Mouse (Mus musculus): ENCODE measurements around the gene Zfp341. TPM values are rescaled to one million over a fixed set of nuclear protein-coding genes. Genes with fewer than 3 reads are reported as not detected.

Gene Zfp341
- total and polyA plus RNA-seq, 3 experiments: 2.0 to 6.3 TPM; not detected in 1

GRCm38 (mm10) chr2:154693186-154693940, 80.3 kb downstream of the Zfp341 start:
- Histone ChIP-seq H3K4me1 (ENCODE audit: control insufficient read depth in 1 of 2, insufficient read depth in 2 of 2, low read length in 2 of 2) (no peaks in the 10 kb centered on the region), H3K4me3 (ENCODE audit: control insufficient read depth in 1 of 2, insufficient read depth in 1 of 2, low read depth in 2 of 2, low read length in 2 of 2) (no peak overlapping the region), H3K36me3 (ENCODE audit: control insufficient read depth in 1 of 2, insufficient read depth in 2 of 2, low read length in 2 of 2) (peaks cover 0 to 8% of the 10 kb centered on the region in 2 experiments; a peak in 2 of 4 replicates), H3K9me3 (replicated peaks; ENCODE audit: insufficient read depth, low read length) (no peaks in the 10 kb centered on the region), H3K27me3 (ENCODE audit: control insufficient read depth in 1 of 2, insufficient read depth in 2 of 2, low read length in 2 of 2) (no peaks in the 10 kb centered on the region), H3K79me2 (ENCODE audit: control insufficient read depth, insufficient read depth, low read length, poor library complexity) (no peaks in the 10 kb centered on the region), H3K9ac (ENCODE audit: control insufficient read depth, low read depth, low read length, poor library complexity, severe bottlenecking) (no peak overlapping the region), H3K27ac (ENCODE audit: control insufficient read depth, low read depth, low read length) (no peak overlapping the region)
- no peak for DNase-seq (ENCODE audit: low read depth, low spot score)
- TF ChIP-seq UBTF (IDR thresholded peaks at IDR 0.05; ENCODE audit: borderline replicate concordance, insufficient read depth, low read depth, low read length): no peak

- Histone ChIP-seq H3K4me3 (ENCODE audit: control insufficient read depth in 1 of 2, insufficient read depth in 1 of 2, low read depth in 2 of 2, low read length in 2 of 2) (no peak overlapping the region), H3K36me3 (ENCODE audit: control insufficient read depth in 1 of 2, insufficient read depth in 2 of 2, low read length in 2 of 2) (peaks cover 0 to 8% of the 10 kb centered on the region in 2 experiments; a peak in 2 of 4 replicates), H3K9me3 (replicated peaks; ENCODE audit: insufficient read depth, low read length) (no peaks in the 10 kb centered on the region), H3K79me2 (ENCODE audit: control insufficient read depth, insufficient read depth, low read length, poor library complexity) (no peaks in the 10 kb centered on the region), H3K27ac (ENCODE audit: control insufficient read depth, low read depth, low read length) (no peak overlapping the region), H3K4me1 (ENCODE audit: control insufficient read depth in 1 of 2, insufficient read depth in 2 of 2, low read length in 2 of 2) (no peaks in the 10 kb centered on the region), H3K9ac (ENCODE audit: control insufficient read depth, low read depth, low read length, poor library complexity, severe bottlenecking) (no peak overlapping the region), H3K27me3 (ENCODE audit: control insufficient read depth in 1 of 2, insufficient read depth in 2 of 2, low read length in 2 of 2) (no peaks in the 10 kb centered on the region)
- TF ChIP-seq ELF1 (IDR thresholded peaks at IDR 0.05; ENCODE audit: low read depth, low read length) (no peak), NELFE (IDR thresholded peaks at IDR 0.05; ENCODE audit: low read depth, low read length) (no peak), ZC3H11A (IDR thresholded peaks at IDR 0.05; ENCODE audit: low read depth, low read length) (no peak), SMC3 (IDR thresholded peaks at IDR 0.05; ENCODE audit: low read depth, low read length) (no peak), CHD2 (IDR thresholded peaks at IDR 0.05; ENCODE audit: low read length) (no peak), MAZ (IDR thresholded peaks at IDR 0.05; ENCODE audit: low read depth, low read length) (no peak), BHLHE40 (IDR thresholded peaks at IDR 0.05; ENCODE audit: borderline replicate concordance, low read depth, low read length) (no peak), ETS1 (IDR thresholded peaks at IDR 0.05; ENCODE audit: low read depth, low read length) (no peak), CTCF (IDR thresholded peaks at IDR 0.05 in 2 of 3, conservative IDR thresholded peaks at IDR 0.05 in 1 of 3; ENCODE audit: control insufficient read depth in 1 of 3, insufficient read depth in 1 of 3, low read depth in 2 of 3, low read length in 3 of 3, poor library complexity in 1 of 3, severe bottlenecking in 1 of 3) (no peak), MYC (IDR thresholded peaks at IDR 0.05; ENCODE audit: low read depth, low read length) (no peak)
- no peak for DNase-seq (ENCODE audit: low read depth, low spot score)
Observed at GRCm38 (mm10) chr2:154693941-154694256, 80.8 kb downstream of the Zfp341 start.

- Histone ChIP-seq H3K27me3 (ENCODE audit: control insufficient read depth in 1 of 2, insufficient read depth in 2 of 2, low read length in 2 of 2) (no peaks in the 10 kb centered on the region), H3K27ac (ENCODE audit: control insufficient read depth, low read depth, low read length) (no peak overlapping the region), H3K36me3 (ENCODE audit: control insufficient read depth in 1 of 2, insufficient read depth in 2 of 2, low read length in 2 of 2) (peaks cover 0 to 7% of the 10 kb centered on the region in 2 experiments; a peak in 2 of 4 replicates), H3K79me2 (ENCODE audit: control insufficient read depth, insufficient read depth, low read length, poor library complexity) (no peaks in the 10 kb centered on the region), H3K4me3 (ENCODE audit: control insufficient read depth in 1 of 2, insufficient read depth in 1 of 2, low read depth in 2 of 2, low read length in 2 of 2) (no peak overlapping the region), H3K9ac (ENCODE audit: control insufficient read depth, low read depth, low read length, poor library complexity, severe bottlenecking) (no peak overlapping the region), H3K4me1 (ENCODE audit: control insufficient read depth in 1 of 2, insufficient read depth in 2 of 2, low read length in 2 of 2) (no peaks in the 10 kb centered on the region), H3K9me3 (replicated peaks; ENCODE audit: insufficient read depth, low read length) (no peaks in the 10 kb centered on the region)
- TF ChIP-seq MYC (IDR thresholded peaks at IDR 0.05; ENCODE audit: low read depth, low read length): no peak
- no peak for TF ChIP-seq UBTF (IDR thresholded peaks at IDR 0.05; ENCODE audit: borderline replicate concordance, insufficient read depth, low read depth, low read length)
- TF ChIP-seq USF1 (IDR thresholded peaks at IDR 0.05; ENCODE audit: low read depth, low read length): no peak
- TF ChIP-seq MAZ (IDR thresholded peaks at IDR 0.05; ENCODE audit: low read depth, low read length): no peak
- TF ChIP-seq HCFC1 (IDR thresholded peaks at IDR 0.05; ENCODE audit: low read depth, low read length): no peak
- no peak for DNase-seq (ENCODE audit: low read depth, low spot score)
Observed at GRCm38 (mm10) chr2:154695690-154696089, 82.6 kb downstream of the Zfp341 start.

Other genes starting within 250 kb of the Zfp341 start
- 14.1 and 14.7 TPM in 2 replicates for gene Cdk5rap1, start 240.3 kb upstream of the Zfp341 start, total RNA-seq (2012; rRNA removed)
- 10 to 100 TPM in 1 of 2 experiments, not detected in 1; 13.1 TPM for gene Cdk5rap1, start 240.3 kb upstream of the Zfp341 start, polyA plus RNA-seq (2012; ENCODE audit: insufficient read depth in 1 of 2, insufficient read length in 2 of 2, low read depth in 1 of 2, low replicate concordance in 2 of 2, missing spikeins in 1 of 2)
- 2.7 and 3.0 TPM in 2 replicates for gene Snta1, start 205.2 kb upstream of the Zfp341 start, total RNA-seq (2012; rRNA removed)
- 1 to 10 TPM in 1 of 2 experiments, not detected in 1; 6.7 TPM for gene Snta1, start 205.2 kb upstream of the Zfp341 start, polyA plus RNA-seq (2012; ENCODE audit: insufficient read depth in 1 of 2, insufficient read length in 2 of 2, low read depth in 1 of 2, low replicate concordance in 2 of 2, missing spikeins in 1 of 2)
- 5.9 and 8.9 TPM in 2 replicates for gene Cbfa2t2, start 176.8 kb upstream of the Zfp341 start, total RNA-seq (2012; rRNA removed)
- gene Cbfa2t2, start 176.8 kb upstream of the Zfp341 start, polyA plus RNA-seq (2012; ENCODE audit: insufficient read depth in 1 of 2, insufficient read length in 2 of 2, low read depth in 1 of 2, low replicate concordance in 2 of 2, missing spikeins in 1 of 2): 10 to 100 TPM in 1 of 2 experiments, not detected in 1; 23.1 TPM
- gene 1700003F12Rik, start 66.2 kb upstream of the Zfp341 start, total RNA-seq (2012; rRNA removed): 0.26 and 0.42 TPM in 2 replicates
- gene 1700003F12Rik, start 66.2 kb upstream of the Zfp341 start, polyA plus RNA-seq (2012; ENCODE audit: insufficient read depth in 1 of 2, insufficient read length in 2 of 2, low read depth in 1 of 2, low replicate concordance in 2 of 2, missing spikeins in 1 of 2): under 1 TPM in 1 of 2 experiments, not detected in 1; 0.72 TPM
- 0.13 and 0.35 TPM in 2 replicates for gene Actl10, start 61.5 kb upstream of the Zfp341 start, total RNA-seq (2012; rRNA removed)
- gene Actl10, start 61.5 kb upstream of the Zfp341 start, polyA plus RNA-seq (2012; ENCODE audit: insufficient read depth in 1 of 2, insufficient read length in 2 of 2, low read depth in 1 of 2, low replicate concordance in 2 of 2, missing spikeins in 1 of 2): under 1 TPM in 1 of 2 experiments, not detected in 1; 0.79 TPM
- gene Necab3, start 54.4 kb upstream of the Zfp341 start, total RNA-seq (2012; rRNA removed): 3.8 and 4.0 TPM in 2 replicates
- 10 to 100 TPM in 1 of 2 experiments, not detected in 1; 12.1 TPM for gene Necab3, start 54.4 kb upstream of the Zfp341 start, polyA plus RNA-seq (2012; ENCODE audit: insufficient read depth in 1 of 2, insufficient read length in 2 of 2, low read depth in 1 of 2, low replicate concordance in 2 of 2, missing spikeins in 1 of 2)
- gene E2f1, start 43.4 kb upstream of the Zfp341 start, total RNA-seq (2012; rRNA removed): 14.8 and 17.4 TPM in 2 replicates
- 10 to 100 TPM in 1 of 2 experiments, not detected in 1; 41.6 TPM for gene E2f1, start 43.4 kb upstream of the Zfp341 start, polyA plus RNA-seq (2012; ENCODE audit: insufficient read depth in 1 of 2, insufficient read length in 2 of 2, low read depth in 1 of 2, low replicate concordance in 2 of 2, missing spikeins in 1 of 2)
- 5.9 and 6.8 TPM in 2 replicates for gene Pxmp4, start 9.6 kb upstream of the Zfp341 start, total RNA-seq (2012; rRNA removed)
- 10 to 100 TPM in 1 of 2 experiments, not detected in 1; 12.2 TPM for gene Pxmp4, start 9.6 kb upstream of the Zfp341 start, polyA plus RNA-seq (2012; ENCODE audit: insufficient read depth in 1 of 2, insufficient read length in 2 of 2, low read depth in 1 of 2, low replicate concordance in 2 of 2, missing spikeins in 1 of 2)
- not detected in 2 replicates for gene 4930519P11Rik, start 140 bp downstream of the Zfp341 start, total RNA-seq (2012; rRNA removed)
- gene 4930519P11Rik, start 140 bp downstream of the Zfp341 start, polyA plus RNA-seq (2012; ENCODE audit: insufficient read depth in 1 of 2, insufficient read length in 2 of 2, low read depth in 1 of 2, low replicate concordance in 2 of 2, missing spikeins in 1 of 2): under 1 TPM in 1 of 2 experiments, not detected in 1; 0.22 TPM
- gene Chmp4b, start 38.4 kb downstream of the Zfp341 start, total RNA-seq (2012; rRNA removed): 118 TPM in 2 replicates
- 100 to 1,000 TPM in 1 of 2 experiments, not detected in 1; 196 TPM for gene Chmp4b, start 38.4 kb downstream of the Zfp341 start, polyA plus RNA-seq (2012; ENCODE audit: insufficient read depth in 1 of 2, insufficient read length in 2 of 2, low read depth in 1 of 2, low replicate concordance in 2 of 2, missing spikeins in 1 of 2)
- not detected in 2 replicates for gene Gm14214, start 156.7 kb downstream of the Zfp341 start, total RNA-seq (2012; rRNA removed)
- under 1 TPM in 1 of 2 experiments, not detected in 1; 0.17 TPM for gene Gm14214, start 156.7 kb downstream of the Zfp341 start, polyA plus RNA-seq (2012; ENCODE audit: insufficient read depth in 1 of 2, insufficient read length in 2 of 2, low read depth in 1 of 2, low replicate concordance in 2 of 2, missing spikeins in 1 of 2)
- 214 and 237 TPM in 2 replicates for gene Raly, start 177.8 kb downstream of the Zfp341 start, total RNA-seq (2012; rRNA removed)
- 100 to 1,000 TPM in 1 of 2 experiments, not detected in 1; 407 TPM for gene Raly, start 177.8 kb downstream of the Zfp341 start, polyA plus RNA-seq (2012; ENCODE audit: insufficient read depth in 1 of 2, insufficient read length in 2 of 2, low read depth in 1 of 2, low replicate concordance in 2 of 2, missing spikeins in 1 of 2)
- gene a, start 178.1 kb downstream of the Zfp341 start, total RNA-seq (2012; rRNA removed): not detected in 2 replicates
- gene a, start 178.1 kb downstream of the Zfp341 start, polyA plus RNA-seq (2012; ENCODE audit: insufficient read depth in 1 of 2, insufficient read length in 2 of 2, low read depth in 1 of 2, low replicate concordance in 2 of 2, missing spikeins in 1 of 2): not detected